21 mouse cellular contexts compared by ENCODE assay signal in genomic region chr1:156964586-156964932, GRCm38 (mm10). TPM values are rescaled to one million over a fixed set of nuclear protein-coding genes. Genes with fewer than 3 reads are reported as not detected.
DNase-seq lines count a peak whose midpoint lies in the region; ATAC-seq lines count a peak whose summit lies in the region.
"Had no signal": no experiment of that assay in that cellular context is flagged by ENCODE, and none has a peak within 500 bp of the region (broad histone marks: within the 10 kb centered on the region; RNA-seq: fewer than 3 reads in every experiment).

No protein-coding gene starts in this region.

- no peaks in the 10 kb centered on the region for H3K27me3 ChIP-seq in heart, embryonic 10.5 days (ENCODE audit: insufficient read depth, poor library complexity, severe bottlenecking)
- H3K27me3 ChIP-seq in limb, embryonic 12.5 days = peaks cover 5% of the 10 kb centered on the region
- H3K27me3 ChIP-seq: heart, embryonic 13.5 days had no signal

- H3K9ac ChIP-seq in limb, embryonic 12.5 days (replicated peaks) = no peak overlapping the region
- H3K9ac ChIP-seq: heart, embryonic 13.5 days; liver, postnatal 0 days had no signal

- WGBS in heart, embryonic 10.5 days = 50% methylated on average over 4 of the region's 4 CpGs
- 39% methylated on average over 4 of the region's 4 CpGs for WGBS in limb, embryonic 12.5 days

- no peaks in the 10 kb centered on the region for H3K36me3 ChIP-seq in heart, embryonic 10.5 days
- H3K36me3 ChIP-seq in limb, embryonic 12.5 days = no peaks in the 10 kb centered on the region
- H3K36me3 ChIP-seq: heart, embryonic 13.5 days had no signal

- peaks cover 20% of the 10 kb centered on the region for H3K4me1 ChIP-seq in heart, embryonic 10.5 days
- peaks cover 22% of the 10 kb centered on the region for H3K4me1 ChIP-seq in limb, embryonic 12.5 days (replicated peaks)

- intact Hi-C loops in heart, postnatal 10 days (cut with DNase I) = no loop called here

- no peak overlapping the region for H3K27ac ChIP-seq in heart, embryonic 10.5 days
- no peak overlapping the region for H3K27ac ChIP-seq in limb, embryonic 12.5 days
- H3K27ac ChIP-seq: heart, embryonic 13.5 days; left cerebral cortex, adult 2 months had no signal

- peak; percentile 68 for ATAC-seq in limb, embryonic 12.5 days (ENCODE audit: insufficient number of reproducible peaks, insufficient read depth, low FRiP score, low TSS enrichment, low read depth)
- ATAC-seq: intestine, embryonic 16.5 days; liver, postnatal 0 days had no signal

- DNase-seq in cerebellum, postnatal 10 days = peak; percentile 16 to 19
- DNase-seq in cerebellum, postnatal 14 days = no peak
- peak; percentile 58 for DNase-seq in heart, embryonic 10.5 days (ENCODE audit: low spot score)
- DNase-seq in heart, postnatal 10 days = no peak
- DNase-seq in NIH3T3 (ENCODE audit: low read depth) = peak; percentile 44
- no peak for DNase-seq in kidney, adult 9 months
- no peak for DNase-seq in adrenal gland, postnatal 25 days
- DNase-seq: cerebellum, adult 11 months; cerebellum, postnatal 36 days; heart, postnatal 4 days; kidney, postnatal 10 days; liver; liver, postnatal 0 days; lung, postnatal 36 days; right cerebral cortex, postnatal 4 days; thymus, adult 18-20 months had no signal

- no peaks in the 10 kb centered on the region for H3K9me3 ChIP-seq in heart, embryonic 10.5 days
- H3K9me3 ChIP-seq in limb, embryonic 12.5 days = no peaks in the 10 kb centered on the region
- H3K9me3 ChIP-seq: heart, embryonic 13.5 days had no signal

- H3K4me2 ChIP-seq in limb, embryonic 12.5 days = no peak overlapping the region
- H3K4me2 ChIP-seq: heart, embryonic 13.5 days; midbrain, embryonic 11.5 days had no signal

- no peak overlapping the region for H3K4me3 ChIP-seq in heart, embryonic 10.5 days
- H3K4me3 ChIP-seq in limb, embryonic 12.5 days (replicated peaks) = no peak overlapping the region
- H3K4me3 ChIP-seq: heart, embryonic 13.5 days; left cerebral cortex, adult 2 months had no signal

RNA-seq across cellular contexts. Expression of gene Ralgps2, which starts 25.1 kb away (rescaled TPM):
- polyA plus RNA-seq in heart, embryonic 10.5 days (2016; fragmentation: Nextera tagmentation; extraction: Ambion mirVana) = 49.6 and 55.2 TPM in 2 replicates
- total RNA-seq in heart, postnatal 10 days (2021) = 10 to 100 TPM; 22.0 to 24.5 TPM
- polyA plus RNA-seq in limb, embryonic 12.5 days (2016; fragmentation: Nextera tagmentation; extraction: Ambion mirVana) = 76.9 and 83.1 TPM in 2 replicates
- total RNA-seq in adrenal gland, postnatal 25 days (2021) = 29.6 and 35.5 TPM in 2 replicates

Comparison
In these comparisons a context has a peak if more than half of its experiments do, and no peak if none do; other contexts are left out.
1. DNase-seq: peak in cerebellum, postnatal 10 days (2 of 2), heart, embryonic 10.5 days (single experiment) and NIH3T3 (single experiment); none in cerebellum, postnatal 14 days (0 of 2), heart, postnatal 10 days (0 of 2), kidney, adult 9 months (single experiment) and adrenal gland, postnatal 25 days (single experiment).